Mouse (Mus musculus) small intestine, adult 2 months (tissue): ENCODE measurements around the gene Fbxl7.

Experiments used
- CTCF ChIP-seq: fragments of 200-500 bp; IDR thresholded peaks from 2 replicates; pipeline ENCODE4 v1.5.1; 2012; ENCODE audit warnings: low read depth, mild to moderate bottlenecking, control low read depth, inconsistent platforms, low read length, moderate library complexity, mixed read lengths; ENCODE audit not compliant: insufficient replicate concordance, insufficient read length; ENCODE audit errors: extremely low read depth
- POLR2A ChIP-seq: fragments of 200-500 bp; IDR thresholded peaks from 2 replicates; pipeline ENCODE4 v1.6.1; 2012; ENCODE audit warnings: low read depth, mild to moderate bottlenecking, control low read depth, inconsistent platforms, low read length, moderate library complexity

DNA sequence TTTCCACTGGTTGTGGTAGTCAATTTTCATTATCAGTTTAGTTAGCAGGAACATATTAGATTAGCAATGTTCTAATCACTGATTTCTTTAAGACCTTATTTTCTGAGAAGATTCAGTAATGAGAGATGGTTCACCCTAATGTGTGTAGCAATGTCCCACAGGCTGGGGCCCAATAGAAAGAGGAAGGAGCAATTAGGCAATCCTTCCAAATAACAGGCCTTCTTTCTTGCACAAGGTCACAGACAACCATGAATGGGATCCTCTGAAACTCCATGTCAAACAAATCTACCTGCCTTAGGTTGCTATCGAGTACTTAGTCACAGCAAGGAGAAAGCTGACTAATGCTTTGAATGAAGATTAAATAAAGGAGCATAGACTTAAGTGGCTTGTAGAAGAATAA is 316.9 kb downstream of the Fbxl7 start:
- no peak for TF ChIP-seq CTCF
- TF ChIP-seq POLR2A = no peak
